In the genomic region with DNA sequence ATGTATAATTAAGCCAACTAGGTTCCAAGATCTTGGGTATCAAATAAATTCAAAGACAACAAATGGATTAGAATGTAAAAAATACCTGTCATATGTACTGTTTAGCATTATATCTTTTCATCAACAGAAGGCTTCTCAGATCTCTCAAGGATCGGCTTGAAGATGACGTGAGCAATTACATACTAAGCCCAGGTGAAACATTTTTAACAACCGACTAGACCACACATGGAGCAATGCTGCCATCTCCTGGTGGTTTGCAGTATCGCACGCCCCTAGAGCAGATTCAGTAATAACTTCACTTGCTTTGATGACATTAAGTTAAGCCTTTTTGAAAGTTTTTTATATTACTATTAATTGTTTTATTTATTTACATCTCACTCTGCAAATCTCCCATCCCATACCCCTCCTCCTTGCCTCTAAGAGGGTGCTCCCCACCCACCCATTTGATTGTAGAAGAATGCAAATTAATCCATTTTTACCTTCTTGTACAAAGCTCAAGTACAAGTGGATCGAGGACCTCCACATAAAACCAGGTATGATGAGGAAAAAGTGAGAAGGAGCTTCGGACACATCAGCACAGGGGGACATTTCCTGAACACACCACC, we compare ENCODE assay signal across 7 mouse cellular contexts. TPM values are rescaled to one million over a fixed set of nuclear protein-coding genes. Genes with fewer than 3 reads are reported as not detected.
DNase-seq lines count a peak whose midpoint lies in the region; ATAC-seq and TF ChIP-seq lines count a peak whose summit lies in the region.

No protein-coding gene starts in this region.

- H3K4me1 ChIP-seq in E14TG2a.4 (replicated peaks; ENCODE audit: low read depth, low read length) = no peaks in the 10 kb centered on the region

- H3K36me3 ChIP-seq in E14TG2a.4 (ENCODE audit: insufficient read depth, low read length) = no peaks in the 10 kb centered on the region

- H3K9me3 ChIP-seq in E14TG2a.4 (ENCODE audit: low read length) = no peaks in the 10 kb centered on the region

- TF ChIP-seq CTCF in E14TG2a.4 (conservative IDR thresholded peaks at IDR 0.05; ENCODE audit: low read length) = peak; percentile 78
- TF ChIP-seq CTCF in layer of hippocampus, adult 2 months (conservative IDR thresholded peaks at IDR 0.05) = peak; percentile 99; the same call in 1 of the 2 replicates

- H3K4me3 ChIP-seq in E14TG2a.4 (replicated peaks; ENCODE audit: low read length) = no peak overlapping the region
- no peak overlapping the region for H3K4me3 ChIP-seq in layer of hippocampus, adult 2 months

- H3K27me3 ChIP-seq in E14TG2a.4 (ENCODE audit: insufficient read depth, low read length) = no peaks in the 10 kb centered on the region

- intact Hi-C loops in heart, postnatal 10 days (cut with DNase I) = loop anchor here (1.0 to 10.0 kb wide), 4 partner anchors 29 to 182 kb away; partner anchors contain the start of gene AA467197

- ATAC-seq in common myeloid progenitor, adult 5-6 weeks (replicated peaks; ENCODE audit: low read depth, poor library complexity, severe bottlenecking) = peak; percentile 97

- peak; percentile 71 for DNase-seq in adipocyte (ENCODE audit: low spot score)
- peak; percentile 52 to 72 for DNase-seq in heart, postnatal 10 days
- DNase-seq in layer of hippocampus, adult 2 months (ENCODE audit: low spot score in 2 of 2) = peak in 1 of 2 experiments; percentile 71
- DNase-seq in lung, postnatal 25 days (ENCODE audit: low spot score) = peak; percentile 34
- DNase-seq in right cerebral cortex, adult 2 months (ENCODE audit: low spot score in 2 of 2) = peak; percentile 71 to 78

- no peak overlapping the region for H3K27ac ChIP-seq in layer of hippocampus, adult 2 months

RNA-seq across cellular contexts. Expression of gene Sqor, which starts 11.2 kb away (rescaled TPM):
- total RNA-seq in common myeloid progenitor, adult 5-6 weeks (2017) = 18.8 and 30.8 TPM in 2 replicates
- total RNA-seq in heart, postnatal 10 days (2021) = 10 to 100 TPM; 22.2 to 22.8 TPM
- total RNA-seq in layer of hippocampus, adult 2 months (2021) = 1 to 10 TPM; 4.3 to 5.5 TPM

RNA-seq across cellular contexts. Expression of gene Bloc1s6, which starts 15.5 kb away (rescaled TPM):
- total RNA-seq in common myeloid progenitor, adult 5-6 weeks (2017) = 26.3 and 33.9 TPM in 2 replicates
- 10 to 100 TPM; 16.4 to 22.7 TPM for total RNA-seq in heart, postnatal 10 days (2021)
- 10 to 100 TPM; 19.5 to 24.8 TPM for total RNA-seq in layer of hippocampus, adult 2 months (2021)

RNA-seq across cellular contexts. Expression of gene Slc30a4, which starts 51.4 kb away (rescaled TPM):
- total RNA-seq in common myeloid progenitor, adult 5-6 weeks (2017) = 5.8 and 6.1 TPM in 2 replicates
- total RNA-seq in heart, postnatal 10 days (2021) = 10 to 100 TPM; 14.9 to 15.0 TPM
- total RNA-seq in layer of hippocampus, adult 2 months (2021) = 10 to 100 TPM; 27.4 to 29.2 TPM
